Mouse (Mus musculus) layer of hippocampus, adult 2 months (tissue): ENCODE measurements around the gene Cfap20. TPM values are rescaled to one million over a fixed set of nuclear protein-coding genes. Genes with fewer than 3 reads are reported as not detected.
A peak's percentile ranks its signal among the peaks of the same experiment; 100 is the strongest.

Experiments used
- DNase-seq, 2 experiments: peaks; one replicate each; pipeline ENCODE4 v3.0.0; 2022; ENCODE audit warnings: low spot score in 2 of 2
- H3K27ac ChIP-seq: fragments of 200-600 bp; 2 replicates; pipeline ENCODE4 v1.8.1; 2022
- H3K4me3 ChIP-seq: fragments of 200-600 bp; 2 replicates; pipeline ENCODE4 v1.8.1; 2022; ENCODE audit warnings: mild to moderate bottlenecking
- CTCF ChIP-seq: fragments of 200-600 bp; conservative IDR thresholded peaks from 2 replicates; pipeline ENCODE4 v1.8.1; 2022; ENCODE audit warnings: antibody characterized with exemption, mild to moderate bottlenecking, moderate library complexity
- total RNA-seq, 2 experiments: library from RNA; stranded (reverse); gene quantifications; 2 replicates each; pipeline ENCODE4 v1.2.3; 2021

Gene Cfap20
- total RNA-seq, 2 experiments from 2014 or later, result 53.8 to 59.9 TPM

DNA sequence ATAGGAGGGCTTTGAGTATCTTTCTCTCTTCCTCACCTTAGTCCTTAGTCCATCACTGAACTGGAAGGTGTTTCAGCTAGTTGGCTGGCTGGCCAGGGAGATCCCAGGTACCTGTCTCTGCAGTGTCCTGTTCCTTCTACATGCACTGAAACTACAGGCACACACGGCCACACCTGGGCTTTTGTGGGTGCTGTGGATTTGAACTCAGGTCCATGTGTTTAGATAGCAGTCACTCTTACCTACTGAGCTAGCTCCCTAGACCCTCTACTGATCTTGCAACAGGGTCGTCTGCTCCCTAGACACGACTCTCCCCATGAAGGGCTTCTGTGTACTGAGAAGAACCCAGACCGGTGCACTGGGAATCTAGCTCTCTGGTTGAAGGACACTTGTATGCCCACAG is 57.6 kb downstream of the Cfap20 start:
- H3K4me3 ChIP-seq, result no peak overlapping the region
- no peak for DNase-seq
- TF ChIP-seq CTCF, result no peak
- H3K27ac ChIP-seq, result no peak overlapping the region

DNA sequence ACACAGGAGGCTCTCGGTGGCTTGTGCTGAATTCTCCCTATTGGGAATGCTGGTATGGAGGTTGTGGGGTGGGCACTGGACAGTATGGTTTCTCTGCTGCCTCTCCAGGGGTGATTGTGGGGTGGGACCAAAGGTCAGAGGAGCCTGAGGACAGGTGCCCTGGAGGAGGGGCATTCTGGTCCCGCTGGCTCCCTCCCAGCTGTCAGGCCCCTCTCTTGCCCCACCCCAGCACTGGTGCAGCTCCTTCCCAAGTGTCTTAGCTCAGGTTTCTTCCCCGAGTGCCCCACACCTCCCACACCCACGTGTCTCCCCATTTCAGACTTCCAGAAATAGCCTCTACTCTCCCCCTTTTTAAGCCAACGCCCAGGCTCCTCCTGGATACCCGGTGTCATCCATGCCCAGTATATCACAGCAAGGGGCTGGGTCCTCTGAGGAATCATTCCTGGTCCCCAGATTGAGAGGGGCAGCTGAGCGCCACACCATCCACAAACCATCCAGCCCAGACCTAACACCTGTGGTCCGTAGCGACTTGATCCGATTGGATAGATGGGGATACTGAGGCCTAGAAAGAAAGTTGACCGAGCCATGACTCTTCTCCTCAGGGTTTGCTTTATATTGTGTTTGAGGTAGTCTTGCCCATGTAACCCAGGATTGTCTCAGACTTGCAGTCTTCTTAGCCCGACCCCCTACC is 58.2 kb downstream of the Cfap20 start:
- no peak for TF ChIP-seq CTCF
- DNase-seq, result no peak
- no peak overlapping the region for H3K27ac ChIP-seq
- no peak overlapping the region for H3K4me3 ChIP-seq

DNA sequence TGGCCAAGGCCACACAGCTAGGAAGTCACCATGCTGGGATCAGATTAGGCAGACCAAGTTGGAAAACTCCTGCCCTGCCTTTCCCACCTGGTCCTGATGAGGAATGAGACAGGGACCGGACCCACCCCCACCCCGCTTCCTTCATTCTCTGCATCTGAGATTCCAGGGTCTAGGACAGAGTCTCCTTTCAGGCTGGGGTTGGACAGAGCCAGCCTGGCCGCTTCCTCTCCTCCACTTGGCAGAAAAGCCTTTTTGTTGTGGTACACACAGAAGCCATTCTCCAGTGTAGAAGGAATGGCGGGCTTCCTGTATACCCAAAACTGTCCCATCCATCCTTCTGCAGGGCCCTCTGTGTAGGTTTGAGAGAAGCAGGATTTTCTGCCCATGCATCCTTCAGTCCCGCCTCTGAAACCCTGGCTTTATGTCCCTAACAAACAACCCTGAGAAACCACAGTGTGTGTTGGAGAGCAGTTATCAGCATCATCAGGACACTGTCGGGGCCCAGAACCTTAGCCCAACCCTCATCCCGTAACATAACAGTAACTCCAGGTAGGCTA is 59.2 kb downstream of the Cfap20 start:
- Histone ChIP-seq H3K27ac (no peak overlapping the region), H3K4me3 (no peak overlapping the region)
- no peak for TF ChIP-seq CTCF
- no peak for DNase-seq

GRCm38 (mm10) chr8:95374429-95374828 is 60.2 kb downstream of the Cfap20 start:
- no peak for TF ChIP-seq CTCF
- no peak overlapping the region for H3K27ac ChIP-seq
- no peak overlapping the region for H3K4me3 ChIP-seq
- no peak for DNase-seq

DNA sequence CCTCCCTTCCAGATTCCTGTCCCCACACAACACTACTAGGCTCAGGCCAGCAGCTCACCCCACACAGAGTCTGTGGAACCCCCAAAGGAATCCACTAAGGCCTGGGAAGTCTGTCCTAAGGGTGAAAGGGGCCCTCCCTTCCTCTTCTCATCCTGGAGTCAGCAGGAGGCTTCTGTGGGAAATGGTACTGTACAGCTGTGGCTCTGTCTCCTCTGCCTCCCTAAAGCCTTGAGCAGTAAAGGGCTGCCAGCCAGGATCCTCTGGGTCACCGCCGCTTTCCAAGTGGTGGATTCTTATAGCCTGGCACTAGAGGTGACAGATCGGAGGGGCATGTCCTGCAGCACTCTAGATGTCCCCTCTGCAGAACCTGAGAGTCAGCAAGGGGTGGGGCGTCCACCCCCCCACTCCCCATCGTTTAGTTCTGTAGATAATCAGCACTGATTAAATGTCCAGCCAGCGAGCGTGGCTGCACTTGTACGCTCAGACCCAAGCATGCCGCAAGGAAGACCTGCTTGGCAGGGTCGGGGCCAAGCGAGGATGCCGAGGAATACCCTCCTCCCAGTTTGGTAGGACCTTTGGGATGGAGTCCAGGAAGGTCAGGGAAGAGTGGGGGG is 61.2 kb downstream of the Cfap20 start:
- Histone ChIP-seq H3K4me3 (no peak overlapping the region), H3K27ac (0 out of 2 replicates have a peak overlapping the region, but pooled peaks have one; percentile 0)
- TF ChIP-seq CTCF, result no peak
- DNase-seq, result no peak

Other genes with a start within 250 kb of the Cfap20 start
- 10 to 100 TPM; 61.1 to 61.2 TPM for gene Kifc3, start 232.1 kb downstream of the Cfap20 start, total RNA-seq
- under 1 TPM; 0.84 to 0.93 TPM for gene Cngb1, start 128.3 kb downstream of the Cfap20 start, total RNA-seq
- gene Tepp, start 124.3 kb downstream of the Cfap20 start, total RNA-seq, result under 1 TPM in 1 of 2 experiments, not detected in 1; 0.67 TPM
- gene Zfp319, start 102.9 kb downstream of the Cfap20 start, total RNA-seq, result 10 to 100 TPM; 15.0 to 16.7 TPM
- gene Usb1, start 102.6 kb downstream of the Cfap20 start, total RNA-seq, result 10 to 100 TPM in 1 of 2 experiments, 1 to 10 TPM in 1; 9.8 to 13.1 TPM
- 10 to 100 TPM; 13.1 to 14.9 TPM for gene Mmp15, start 82.6 kb downstream of the Cfap20 start, total RNA-seq
- gene Csnk2a2, start 55.2 kb upstream of the Cfap20 start, total RNA-seq, result 10 to 100 TPM; 74.6 to 81.6 TPM
- gene Ccdc113, start 99.2 kb upstream of the Cfap20 start, total RNA-seq, result 1 to 10 TPM; 1.3 to 1.5 TPM
- under 1 TPM in 1 of 2 experiments, not detected in 1; 0.42 TPM for gene Prss54, start 141.5 kb upstream of the Cfap20 start, total RNA-seq
- gene Gins3, start 198.6 kb upstream of the Cfap20 start, total RNA-seq, result 1 to 10 TPM; 1.9 to 2.9 TPM
- gene Ndrg4, start 242.1 kb upstream of the Cfap20 start, total RNA-seq, result 1,000 to 10,000 TPM; 1,421 to 1,432 TPM